Mouse (Mus musculus) stomach, postnatal 0 days (tissue): ENCODE measurements around the gene Ulk4. TPM values are rescaled to one million over a fixed set of nuclear protein-coding genes. Genes with fewer than 3 reads are reported as not detected.

Experiments used
- ATAC-seq: fragments of 200-750 bp; cut with Nextera tagmentation; 2 replicates; pipeline ENCODE4 v1.8.0; 2017; ENCODE audit not compliant: low FRiP score, low TSS enrichment
- DNase-seq: peaks from one replicate; pipeline ENCODE4 v3.0.0-alpha.2; 2016; ENCODE audit warnings: low spot score
- H3K27ac ChIP-seq: fragments of 300-500 bp; sonication (generic); replicated peaks from 2 replicates; pipeline ENCODE4 v1.5.1; 2014; ENCODE audit warnings: mild to moderate bottlenecking, control low read depth
- H3K27me3 ChIP-seq: fragments of 300-500 bp; sonication (generic); 2 replicates; pipeline ENCODE4 v1.6.1; 2014; ENCODE audit warnings: low read length; ENCODE audit not compliant: control insufficient read depth, insufficient read depth
- H3K36me3 ChIP-seq: fragments of 300-500 bp; sonication (generic); 2 replicates; pipeline ENCODE4 v1.6.1; 2014; ENCODE audit warnings: low read length, mixed read lengths; ENCODE audit not compliant: control insufficient read depth, insufficient read depth
- H3K4me1 ChIP-seq: fragments of 300-500 bp; sonication (generic); replicated peaks from 2 replicates; pipeline ENCODE4 v1.6.1; 2014; ENCODE audit warnings: antibody characterized with exemption; ENCODE audit not compliant: control insufficient read depth, insufficient read depth
- H3K4me2 ChIP-seq: fragments of 300-500 bp; sonication (generic); replicated peaks from 2 replicates; pipeline ENCODE4 v1.6.1; 2014; ENCODE audit warnings: low read depth, mild to moderate bottlenecking, control low read depth, moderate library complexity
- H3K4me3 ChIP-seq: fragments of 300-500 bp; sonication (generic); 2 replicates; pipeline ENCODE4 v1.5.1; 2014; ENCODE audit warnings: low read depth, low read length, control low read depth
- H3K9ac ChIP-seq: fragments of 300-500 bp; sonication (generic); 2 replicates; pipeline ENCODE4 v1.6.1; 2014; ENCODE audit warnings: mild to moderate bottlenecking, low read length, control low read depth, mixed read lengths
- H3K9me3 ChIP-seq: fragments of 300-500 bp; sonication (generic); 2 replicates; pipeline ENCODE4 v1.6.1; 2016; ENCODE audit warnings: low read length; ENCODE audit not compliant: control insufficient read depth
- CTCF ChIP-seq: IDR thresholded peaks from 2 replicates; pipeline ENCODE4 v1.5.1; 2016; ENCODE audit warnings: antibody characterized with exemption, low read depth, mild to moderate bottlenecking, moderate library complexity
- EP300 ChIP-seq: optimal IDR thresholded peaks from 2 replicates; pipeline ENCODE3; 2016; ENCODE audit warnings: antibody characterized with exemption
- WGBS: fragments of 180-500 bp; shearing (Covaris S2); extraction: QIAGEN DNeasy Blood & Tissue Kit; methylation state at CpG from one replicate; pipeline ENCODE4 v1.1.7; 2014; 5-methylcytosine and 5-hydroxymethylcytosine counted together
- polyA plus RNA-seq: library from polyadenylated mRNA; unstranded; fragments of >200 nt; fragmentation: Nextera tagmentation; extraction: Ambion mirVana; gene quantifications from 2 replicates; pipeline ENCODE4 v1.2.1, GENCODE M21; 2015

Gene Ulk4
- polyA plus RNA-seq, 1 experiment from 2014 or later, result 73.3 TPM

DNA sequence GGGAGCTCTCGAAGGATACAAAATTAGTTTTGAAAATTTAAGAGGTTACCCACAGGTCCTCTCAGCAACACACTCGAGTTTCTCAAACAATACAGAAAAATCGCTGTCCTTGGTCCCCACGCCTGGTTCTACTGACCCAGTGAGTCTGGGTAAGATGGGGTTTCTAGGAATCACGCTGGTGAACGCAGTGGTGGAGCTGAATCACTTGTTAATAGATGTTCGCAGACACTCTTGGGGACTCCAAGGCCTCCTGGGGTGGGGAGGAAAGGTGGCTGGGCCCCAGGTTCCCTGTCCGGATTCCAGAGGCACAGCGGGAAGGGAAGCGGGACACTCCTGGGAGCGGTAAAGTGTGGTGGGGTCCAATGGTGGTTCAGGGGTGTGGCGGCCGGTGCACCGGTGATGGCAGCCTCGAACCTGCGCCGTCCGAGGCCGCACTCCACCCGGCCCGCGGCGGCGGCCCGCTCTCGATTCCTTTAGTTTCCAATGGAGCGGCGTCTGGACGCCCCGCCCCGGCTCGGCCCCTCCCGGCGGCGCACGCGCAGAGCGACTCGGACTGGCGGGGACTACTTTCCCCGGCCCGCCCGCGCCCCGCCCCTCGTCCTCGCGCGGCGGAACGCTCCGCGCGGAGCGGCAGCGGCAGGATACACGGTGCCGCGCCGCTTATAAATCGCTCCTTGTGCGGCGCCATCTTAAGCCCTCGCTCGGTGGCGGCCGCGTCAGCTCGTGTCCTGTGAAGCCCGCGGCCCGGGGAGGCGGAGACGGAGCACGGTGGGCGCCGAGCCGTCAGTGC lies 344.0 kb downstream of the Ulk4 start:
- Histone ChIP-seq H3K9ac (peak overlapping the region; percentile 98), H3K4me1 (peaks cover 12% of the 10 kb centered on the region), H3K4me2 (peak overlapping the region; percentile 77; the same call in 1 of the 2 replicates), H3K27me3 (no peaks in the 10 kb centered on the region), H3K4me3 (peak overlapping the region; percentile 82), H3K9me3 (no peaks in the 10 kb centered on the region), H3K27ac (peak overlapping the region; percentile 97), H3K36me3 (no peaks in the 10 kb centered on the region)
- peak; percentile 90 for ATAC-seq
- peak; percentile 98 for DNase-seq
- TF ChIP-seq EP300, result no peak
- peak; percentile 14; the same call in 1 of the 2 replicates for TF ChIP-seq CTCF
- WGBS, result 9% methylated on average over 43 of the region's 78 CpGs

DNA sequence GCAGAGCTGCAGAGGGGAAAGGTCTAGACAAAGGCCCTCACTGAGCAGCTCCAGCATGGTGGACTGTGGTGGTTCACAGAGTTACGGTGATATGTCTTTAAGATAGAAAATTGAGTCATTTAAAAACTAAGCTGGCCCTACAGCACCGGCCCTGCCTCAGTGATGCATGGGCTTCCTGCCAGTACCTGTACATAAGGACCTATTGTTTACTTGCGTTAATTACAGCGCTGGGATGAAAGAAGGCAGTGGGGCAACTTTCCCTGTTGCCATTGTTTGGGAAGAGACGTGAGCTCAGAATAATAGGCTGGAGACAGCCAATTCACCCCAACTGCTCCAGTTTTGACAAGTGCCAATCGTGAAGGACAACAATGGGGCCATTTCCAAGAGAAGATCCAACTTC lies 344.6 kb downstream of the Ulk4 start:
- TF ChIP-seq EP300 (no peak), CTCF (no peak)
- Histone ChIP-seq H3K4me2 (no peak overlapping the region), H3K27ac (peak overlapping the region; percentile 56; the same call in 1 of the 2 replicates), H3K9me3 (no peaks in the 10 kb centered on the region), H3K9ac (no peak overlapping the region), H3K27me3 (no peaks in the 10 kb centered on the region), H3K36me3 (no peaks in the 10 kb centered on the region), H3K4me1 (peaks cover 7% of the 10 kb centered on the region), H3K4me3 (no peak overlapping the region)
- ATAC-seq (no peak), DNase-seq (no peak)
- 44% methylated on average over 6 of the region's 6 CpGs for WGBS

DNA sequence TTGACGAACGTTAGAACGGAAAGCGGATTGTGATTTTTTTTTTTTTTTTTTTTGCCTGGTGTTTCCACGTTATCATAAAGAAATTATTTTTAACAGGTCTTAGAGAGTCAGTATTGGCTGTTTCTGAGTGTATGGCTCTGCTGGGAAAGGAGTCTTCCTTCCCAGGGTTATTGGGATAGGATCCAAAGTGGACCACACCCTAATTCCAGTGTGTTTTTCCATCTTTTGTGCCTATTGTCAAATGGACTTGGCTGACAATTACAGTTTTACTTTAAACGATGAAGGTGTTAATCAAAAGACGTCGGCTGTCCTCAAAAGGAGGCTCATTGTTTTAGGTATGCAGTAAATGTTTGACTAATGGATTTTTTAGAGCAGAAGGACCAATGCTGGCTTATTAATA lies 346.2 kb downstream of the Ulk4 start:
- no peaks in the 10 kb centered on the region for H3K36me3 ChIP-seq
- no peak overlapping the region for H3K4me2 ChIP-seq
- H3K4me1 ChIP-seq, result no peaks in the 10 kb centered on the region; the same call in 1 of the 2 replicates
- ATAC-seq (no peak), DNase-seq (no peak)
- H3K4me3 ChIP-seq, result no peak overlapping the region
- H3K9ac ChIP-seq, result no peak overlapping the region
- WGBS, result 37% methylated on average over 8 of the region's 8 CpGs
- no peaks in the 10 kb centered on the region for H3K27me3 ChIP-seq
- H3K27ac ChIP-seq, result no peak overlapping the region
- H3K9me3 ChIP-seq, result no peaks in the 10 kb centered on the region
- no peak for TF ChIP-seq CTCF
- no peak for TF ChIP-seq EP300

DNA sequence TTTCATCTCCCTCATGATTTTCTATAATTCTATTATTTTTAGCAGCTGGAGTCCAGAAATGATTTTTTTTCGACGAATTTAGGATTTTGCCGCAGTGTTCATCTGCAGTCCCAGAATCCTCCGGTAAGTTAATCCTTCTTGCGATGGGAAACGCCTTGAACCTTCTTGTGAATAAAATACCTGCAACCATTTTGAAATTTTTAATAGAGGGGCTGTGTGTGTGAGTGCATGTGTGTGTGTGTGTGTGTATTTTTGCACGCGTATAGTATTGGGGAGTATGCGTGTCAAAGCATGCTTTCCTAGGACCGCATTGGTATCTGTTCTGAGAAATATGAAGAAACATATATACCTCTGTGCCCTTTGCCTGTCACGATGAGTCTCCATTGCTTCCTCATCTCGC lies 347.0 kb downstream of the Ulk4 start:
- H3K36me3 ChIP-seq, result no peaks in the 10 kb centered on the region
- H3K4me1 ChIP-seq, result no peaks in the 10 kb centered on the region; the same call in 1 of the 2 replicates
- no peak overlapping the region for H3K4me3 ChIP-seq
- no peak overlapping the region for H3K4me2 ChIP-seq
- WGBS, result 95% methylated on average over 12 of the region's 12 CpGs
- DNase-seq (no peak), ATAC-seq (no peak)
- H3K27me3 ChIP-seq, result no peaks in the 10 kb centered on the region
- no peak overlapping the region for H3K27ac ChIP-seq
- TF ChIP-seq EP300 (no peak), CTCF (no peak)
- no peaks in the 10 kb centered on the region for H3K9me3 ChIP-seq
- H3K9ac ChIP-seq, result no peak overlapping the region

DNA sequence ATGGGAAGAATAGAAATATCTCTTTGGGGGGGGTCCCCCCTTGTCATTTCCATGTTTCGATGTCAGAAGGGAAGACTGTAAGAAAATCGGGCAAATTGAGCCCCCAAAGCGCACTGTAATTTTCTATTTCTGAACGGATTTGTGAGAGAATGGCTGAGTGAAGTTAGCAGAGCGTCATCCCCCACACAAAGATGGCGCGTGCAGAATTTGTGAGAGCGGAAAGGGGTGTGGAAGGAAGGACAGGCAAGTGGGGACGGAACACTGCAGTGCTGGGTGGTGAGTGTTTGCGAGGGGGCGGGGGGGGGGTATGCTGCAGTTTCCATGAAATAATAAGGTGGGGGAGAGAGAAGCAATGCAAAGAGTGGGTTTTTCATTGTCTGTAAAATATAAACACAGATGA lies 347.9 kb downstream of the Ulk4 start, which contains the start of gene Ctnnb1:
Gene Ctnnb1, plus strand, starts transcription at position 136 of the 400 bp plus-strand sequence.
- Histone ChIP-seq H3K36me3 (no peaks in the 10 kb centered on the region), H3K27ac (no peak within 1 kb of the TSS), H3K27me3 (no peaks in the 10 kb centered on the region), H3K9ac (no peak within 1 kb of the TSS), H3K4me3 (no peak within 1 kb of the TSS), H3K4me1 (no peaks in the 10 kb centered on the region; the same call in 1 of the 2 replicates), H3K4me2 (no peak within 1 kb of the TSS), H3K9me3 (no peaks in the 10 kb centered on the region)
- WGBS, result 83% methylated on average over 11 of the region's 11 CpGs
- no peak for DNase-seq
- no peak for ATAC-seq
- TF ChIP-seq EP300, result no peak
- no peak for TF ChIP-seq CTCF
